Mouse (Mus musculus): ENCODE data around the gene Cdkn1a.
"Not testable (repeated sequence)": the region's sequence is repeated elsewhere in the genome, so short reads cannot be mapped to it uniquely, and the experiment has no call there.

Gene Cdkn1a

DNA sequence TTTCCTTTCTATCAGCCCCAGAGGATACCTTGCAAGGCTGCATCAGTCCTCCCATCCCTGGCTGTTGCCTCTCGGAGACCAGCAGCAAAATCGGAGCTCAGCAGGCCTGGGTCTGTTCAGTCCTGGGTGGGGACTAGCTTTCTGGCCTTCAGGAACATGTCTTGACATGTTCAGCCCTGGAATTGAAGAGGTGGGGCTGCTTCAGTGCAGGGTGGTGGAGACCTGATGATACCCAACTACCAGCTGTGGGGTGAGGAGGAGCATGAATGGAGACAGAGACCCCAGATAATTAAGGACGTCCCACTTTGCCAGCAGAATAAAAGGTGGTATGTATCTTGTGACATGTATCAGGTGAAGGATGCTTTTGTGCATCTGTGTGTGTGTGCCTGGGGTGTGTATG, at the start of gene Cdkn1a:
TSS of gene Cdkn1a (plus strand) at position 201 of the 400 bp plus-strand sequence.
- DNase-seq: no peak

DNA sequence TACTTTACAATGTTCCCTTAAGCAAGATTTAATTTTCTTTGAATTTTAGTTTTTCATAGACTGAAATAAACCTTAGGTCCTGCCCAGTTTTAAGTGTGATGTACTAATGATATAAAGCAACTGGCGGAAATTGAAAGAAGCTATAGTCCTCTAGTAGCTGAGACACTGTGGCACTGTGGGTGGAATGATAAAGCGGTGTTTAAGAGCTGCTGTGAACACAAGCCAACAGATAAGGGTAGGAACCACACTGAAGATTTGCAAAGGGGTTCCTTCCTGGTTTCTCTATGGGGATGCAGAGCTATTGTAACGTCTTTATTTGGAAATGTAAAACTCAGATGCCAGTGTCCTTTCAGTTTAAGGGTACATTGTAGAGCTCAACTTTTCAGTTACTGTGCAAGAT, 49.1 kb upstream of the Cdkn1a start:
- not testable (repeated sequence) for DNase-seq

DNA sequence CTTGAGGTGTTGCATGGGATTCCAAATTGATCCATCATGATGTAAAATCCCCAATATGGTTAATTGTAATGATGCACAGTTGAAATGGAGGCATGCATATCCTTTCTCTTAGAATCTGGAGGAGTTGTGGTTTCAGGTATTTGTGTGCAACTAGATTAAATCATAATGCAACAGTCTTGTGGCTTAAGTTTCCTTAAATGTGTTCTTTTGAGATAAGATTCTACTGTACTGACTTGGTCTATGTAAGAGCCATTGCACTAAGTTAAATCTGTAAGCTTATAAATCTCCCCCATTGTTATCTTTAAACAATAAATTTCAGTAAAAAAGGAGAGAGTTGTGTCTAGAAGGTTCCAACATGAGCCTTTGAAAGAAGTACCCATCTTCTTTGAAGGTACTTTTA, 48.2 kb upstream of the Cdkn1a start:
- no peak for DNase-seq

DNA sequence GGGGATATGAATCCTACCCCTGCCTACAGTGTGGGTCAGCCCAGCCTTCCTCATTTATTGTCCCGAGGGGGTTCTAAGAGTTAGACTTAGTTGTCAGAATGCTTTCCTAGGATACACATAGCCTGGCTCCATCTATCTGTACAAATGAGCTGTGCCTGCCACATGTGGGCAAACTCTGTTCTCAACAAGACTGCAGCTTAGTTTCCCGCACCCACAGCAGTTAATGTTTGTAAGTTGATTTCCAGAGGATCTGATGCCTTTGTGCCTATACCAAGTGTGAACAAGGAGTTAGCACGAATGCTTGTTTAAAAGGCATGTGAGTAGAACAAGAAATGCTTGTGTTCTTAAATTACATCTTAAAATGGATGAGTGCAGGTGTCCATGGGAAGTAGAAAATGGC, 47.2 kb upstream of the Cdkn1a start:
- no peak for DNase-seq

DNA sequence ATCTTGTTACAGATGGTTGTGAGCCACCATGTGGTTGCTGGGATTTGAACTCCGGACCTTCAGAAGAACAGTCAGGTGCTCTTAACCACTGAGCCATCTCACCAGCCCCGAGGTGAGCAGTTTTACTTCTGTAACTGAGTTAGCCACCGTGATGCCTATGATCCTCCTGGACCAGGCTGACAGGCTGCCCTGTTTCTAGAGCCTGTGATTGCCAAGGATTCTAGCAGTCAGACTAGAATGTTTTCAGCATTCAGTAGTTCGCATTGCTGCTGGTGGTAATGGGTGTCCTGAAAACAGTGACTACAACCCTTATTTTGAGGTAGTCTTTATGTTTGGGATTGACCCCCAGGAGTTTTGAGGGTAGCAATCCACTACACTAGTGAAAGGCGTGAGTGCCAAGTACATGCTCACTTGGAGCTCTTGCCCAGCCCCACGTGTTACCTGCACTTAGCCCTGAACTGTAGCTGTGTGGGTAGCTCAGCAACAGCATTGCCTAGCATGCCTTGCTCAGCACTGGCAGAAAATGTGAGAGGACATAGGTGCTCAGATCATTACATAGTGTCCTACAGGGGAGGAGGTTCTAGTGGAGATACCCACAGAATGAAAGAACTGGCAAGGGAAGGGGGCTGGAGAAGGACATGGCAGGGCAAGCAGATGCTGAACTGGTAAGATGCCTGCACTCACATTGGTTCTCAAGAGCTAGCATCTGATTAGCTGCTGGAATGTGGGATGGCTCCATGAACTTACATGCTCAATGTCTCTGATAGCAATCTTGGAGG, 46.4 kb upstream of the Cdkn1a start:
- DNase-seq: no peak

DNA sequence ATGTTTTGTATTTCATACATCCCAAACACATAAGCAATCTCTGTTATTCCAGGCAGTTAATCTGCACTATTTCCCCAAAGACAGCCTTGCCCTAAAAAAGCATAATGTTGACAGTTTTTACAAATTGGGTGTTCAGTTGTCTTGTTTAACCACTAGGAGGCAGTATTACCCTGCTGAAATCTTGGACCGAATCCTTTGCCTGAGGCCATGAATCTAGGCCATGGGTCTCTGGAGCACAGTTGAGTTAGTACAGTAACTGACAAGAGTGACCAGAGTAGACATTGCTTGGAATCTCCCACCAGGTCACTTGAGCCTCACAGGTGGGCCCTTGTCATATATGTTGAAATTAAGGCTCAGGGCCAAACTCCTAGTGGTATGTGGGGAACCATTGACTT, 45.9 kb upstream of the Cdkn1a start:
- DNase-seq: no peak

DNA sequence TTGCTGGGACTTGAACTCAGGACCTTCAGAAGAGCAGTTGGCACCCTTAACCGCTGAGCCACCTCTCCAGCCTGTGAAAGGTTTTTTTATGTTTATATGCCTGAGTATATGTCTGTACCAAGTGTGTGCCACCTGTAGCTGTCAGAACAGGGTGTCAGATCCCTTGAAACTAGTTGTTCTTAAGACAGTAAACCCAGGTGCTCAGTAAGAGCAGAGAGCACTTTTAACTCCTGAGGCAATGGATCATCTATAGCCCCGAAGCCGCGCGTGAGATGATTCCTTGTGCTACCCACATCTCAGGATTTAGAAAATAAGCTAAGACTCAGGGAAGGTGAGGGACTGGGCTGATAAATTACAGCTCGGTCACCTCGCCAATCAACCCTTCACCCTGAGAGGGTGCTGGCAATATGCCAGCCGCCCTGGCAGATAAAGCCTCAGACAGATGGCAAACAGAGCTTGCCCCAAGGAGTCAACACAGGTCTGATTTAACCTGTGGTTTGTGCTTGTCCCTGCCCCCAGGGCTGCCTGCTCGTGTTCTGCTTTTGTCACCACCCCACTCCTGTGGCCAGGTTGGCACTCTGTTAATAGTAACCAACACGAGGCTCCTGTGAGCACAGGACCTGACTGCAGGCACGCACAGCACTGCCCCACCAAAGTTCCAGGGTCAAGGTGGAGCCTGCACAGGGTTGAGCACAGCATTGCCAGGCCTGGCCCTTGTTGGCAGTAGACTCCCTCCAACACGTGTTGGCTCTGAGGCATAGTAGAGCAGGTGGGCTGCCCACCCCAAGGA, 44.8 kb upstream of the Cdkn1a start:
- peak; percentile 79 for DNase-seq

DNA sequence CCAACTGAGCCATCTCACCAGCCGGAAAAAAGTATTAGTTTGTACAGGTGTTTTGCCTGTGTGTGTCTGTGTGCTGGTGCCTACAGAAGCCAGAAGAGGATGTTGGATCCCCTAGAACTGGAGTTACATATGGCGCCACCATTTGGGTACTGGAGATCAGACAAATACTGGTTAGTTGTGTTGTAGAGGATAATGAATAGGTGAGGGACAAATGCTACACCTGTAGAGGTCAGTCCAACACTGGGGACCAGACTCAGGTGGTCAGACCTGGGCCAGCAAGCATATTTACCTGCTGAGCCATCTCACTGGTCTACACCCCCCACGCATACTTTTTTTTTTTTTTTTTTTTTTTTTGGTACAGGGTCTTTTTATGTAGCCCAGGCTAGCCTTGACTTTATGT, 43.9 kb upstream of the Cdkn1a start:
- DNase-seq: no peak

DNA sequence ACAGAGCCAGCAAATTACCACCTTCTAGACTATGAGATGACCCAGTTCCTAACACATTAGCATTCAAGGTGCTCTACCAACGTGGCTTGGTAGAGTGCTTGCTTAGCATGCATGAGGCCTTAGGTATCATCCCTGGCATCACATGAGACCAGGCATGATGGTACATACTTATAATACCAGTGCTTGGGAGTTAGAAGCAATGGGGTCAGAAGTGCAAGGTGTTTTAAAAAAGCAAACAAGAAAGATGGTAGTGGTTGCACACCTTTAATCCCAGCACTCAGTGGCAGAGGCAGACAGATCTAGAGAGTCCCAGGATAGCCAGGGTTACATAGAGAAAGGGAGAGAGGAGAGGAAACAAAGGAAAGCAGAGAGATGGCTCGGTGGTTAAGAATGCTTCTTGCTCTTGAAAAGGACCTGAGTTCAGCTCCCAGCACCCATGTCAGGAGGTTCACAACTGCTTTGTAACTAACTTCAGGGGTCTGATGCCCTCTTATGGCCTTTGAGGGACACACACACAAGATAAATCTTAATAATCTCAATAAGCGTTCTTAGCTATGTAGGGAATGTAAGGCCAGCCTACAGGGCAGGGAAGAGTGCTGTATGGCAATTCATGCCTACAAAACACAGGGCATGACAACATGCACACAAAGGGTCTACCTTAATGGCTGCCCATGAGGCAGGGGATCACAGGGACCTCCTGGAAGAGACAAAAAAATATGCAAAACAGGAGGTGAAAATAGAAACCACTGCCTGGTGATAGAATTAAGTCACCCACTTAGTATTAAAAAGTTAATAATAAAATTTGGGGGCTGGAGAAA, 42.9 kb upstream of the Cdkn1a start:
- DNase-seq: no peak

DNA sequence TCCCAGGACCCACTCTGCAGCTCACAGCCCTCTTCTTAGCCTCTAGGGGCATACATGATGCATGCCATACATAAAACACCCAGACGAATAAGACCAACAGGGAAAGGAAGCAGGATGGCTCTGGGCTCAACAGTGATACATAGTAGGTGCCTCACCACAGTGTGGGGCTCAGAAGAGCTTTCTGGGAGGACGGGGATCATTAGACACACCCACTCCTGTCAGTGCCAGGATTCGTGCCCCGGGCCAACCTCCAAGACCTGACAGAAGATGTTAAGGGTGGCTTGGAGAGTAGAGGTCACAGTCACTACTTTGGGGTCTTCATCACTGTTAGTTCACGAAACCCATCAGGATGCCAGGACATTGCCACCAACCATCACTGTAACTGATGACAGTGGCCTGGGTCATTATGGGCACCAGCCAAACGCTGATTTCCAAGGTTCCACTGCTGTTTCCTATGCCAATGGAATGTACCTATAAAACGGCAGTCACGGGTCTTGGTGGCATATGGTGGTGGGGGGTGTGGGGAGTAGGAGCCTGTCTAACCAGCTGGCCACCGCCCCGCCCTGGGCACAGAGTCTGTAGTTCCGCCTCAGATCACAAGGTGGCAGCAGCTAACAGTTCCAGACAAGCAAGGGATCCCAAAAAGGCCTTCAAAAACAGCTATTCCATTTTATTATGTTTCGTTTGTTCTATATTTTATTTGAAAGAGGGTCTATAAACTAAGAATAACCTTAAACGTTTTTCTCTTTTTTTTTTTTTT, 41.8 kb upstream of the Cdkn1a start:
- DNase-seq: peak; percentile 88

DNA sequence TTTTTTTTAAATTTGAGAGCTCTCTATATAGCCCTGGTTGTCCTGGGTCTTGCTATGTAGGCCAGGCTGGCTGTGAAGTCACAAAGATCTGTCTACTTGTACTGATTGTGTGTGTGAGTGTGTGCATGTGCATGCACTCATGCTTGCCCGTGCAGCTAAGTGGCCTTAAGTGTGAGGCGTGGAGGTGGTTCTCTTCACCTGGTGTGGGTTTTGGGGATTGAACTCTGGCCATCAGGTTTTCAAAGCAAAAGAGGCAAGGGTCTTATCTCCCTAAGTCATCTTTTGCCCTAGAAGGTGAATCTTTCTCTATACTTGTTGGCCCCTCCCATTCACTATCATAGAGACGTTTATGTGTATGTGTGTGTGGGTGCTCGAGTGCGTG, 41.3 kb upstream of the Cdkn1a start:
- no peak for DNase-seq

DNA sequence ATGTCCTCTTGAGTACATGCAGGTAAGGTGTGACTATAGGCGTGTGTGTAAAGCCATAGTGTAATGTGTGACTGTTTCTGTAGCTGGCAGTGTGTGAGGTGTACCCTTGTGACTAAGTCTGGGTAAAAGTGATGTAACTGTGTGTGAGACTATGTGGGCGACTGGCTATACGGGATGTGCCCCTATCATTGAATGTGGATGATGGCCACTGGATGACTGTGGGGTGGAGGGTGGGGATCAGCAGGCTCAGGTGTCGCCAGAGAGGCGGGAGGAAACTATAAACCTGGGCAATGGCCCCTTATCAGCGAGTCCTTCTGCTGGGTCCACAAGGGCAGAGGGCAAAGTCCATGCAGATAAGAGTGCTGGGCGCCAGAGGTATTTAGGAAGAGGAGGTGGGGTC, 40.9 kb upstream of the Cdkn1a start:
- DNase-seq: no peak

DNA sequence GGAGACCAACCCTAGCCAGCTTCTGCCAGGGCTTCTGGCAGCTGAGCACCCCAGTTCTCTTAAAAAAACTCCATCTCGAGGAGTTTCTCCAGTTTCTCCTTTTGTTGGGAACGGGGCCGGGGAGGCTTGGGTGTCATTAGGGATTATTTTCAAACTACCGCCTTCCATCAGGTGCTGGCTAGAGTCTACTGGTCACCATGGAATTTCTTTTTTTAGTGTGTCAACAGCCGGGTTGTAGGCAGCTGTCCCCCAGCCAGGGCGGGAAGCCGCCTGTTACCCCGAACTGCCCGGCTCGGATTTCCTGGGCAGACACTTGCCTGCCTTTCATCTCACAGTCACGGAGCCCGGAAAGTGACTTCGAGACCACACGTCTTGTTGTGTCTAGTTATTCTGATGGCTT, 40.0 kb upstream of the Cdkn1a start:
- DNase-seq: no peak

DNA sequence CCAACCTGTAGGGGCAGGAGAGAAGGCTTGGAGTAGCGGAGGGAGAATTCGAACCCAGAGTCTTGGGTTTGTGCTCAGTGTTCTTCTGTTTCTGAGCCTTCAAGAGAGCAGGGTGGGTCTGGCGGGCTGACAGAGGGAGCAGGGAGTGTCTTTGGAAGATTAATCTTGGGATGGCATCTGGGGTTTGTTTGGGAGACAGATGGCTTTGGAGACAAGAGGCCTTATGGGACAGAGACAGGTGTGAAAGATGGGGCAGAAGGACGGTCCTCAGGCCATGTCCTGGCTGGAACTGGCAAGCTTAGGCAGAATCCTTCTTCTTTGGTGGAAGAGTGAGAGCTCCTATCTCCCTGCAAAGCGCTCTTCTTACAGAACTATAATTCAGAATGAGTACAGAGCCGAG, 37.7 kb upstream of the Cdkn1a start:
- DNase-seq: no peak

DNA sequence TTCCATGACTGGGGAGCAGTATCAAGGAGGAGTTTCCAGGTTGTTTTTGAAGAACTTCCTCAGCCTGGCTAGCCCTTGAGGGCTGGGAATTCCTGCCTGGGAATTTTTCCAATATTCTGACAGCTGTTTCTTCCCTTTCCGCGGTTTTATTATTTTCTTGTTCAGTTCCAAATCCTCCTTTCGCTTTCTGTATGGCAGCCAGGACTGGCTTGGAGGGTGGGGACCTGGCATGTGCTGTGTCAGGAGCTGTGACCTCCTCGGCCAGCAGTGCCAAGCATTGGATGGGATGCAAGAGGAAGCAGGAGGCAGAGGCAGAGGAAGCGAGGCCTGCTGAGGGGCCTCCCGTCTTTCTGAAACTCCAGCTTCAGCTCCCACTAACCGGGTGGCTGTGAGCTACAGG, 36.9 kb upstream of the Cdkn1a start:
- DNase-seq: peak; percentile 46

DNA sequence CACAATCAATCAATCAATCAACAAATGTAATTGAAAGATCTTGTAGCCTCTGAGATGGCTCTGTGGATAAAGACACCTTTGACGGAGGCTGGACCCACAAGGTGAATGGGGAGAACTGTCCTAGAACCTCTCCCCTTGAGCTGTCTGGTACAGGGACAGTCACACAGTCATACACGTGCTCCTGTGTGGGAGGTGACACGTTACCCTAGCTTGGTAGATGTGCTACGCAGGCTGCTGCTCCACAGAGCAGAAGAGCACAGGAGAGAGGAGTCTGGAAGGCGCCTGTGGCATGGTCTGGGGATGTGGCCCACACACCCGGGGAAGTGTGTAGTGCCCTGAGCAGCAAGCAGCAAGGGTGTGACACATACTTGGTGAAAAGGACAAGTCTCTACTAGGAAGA, 36.3 kb upstream of the Cdkn1a start:
- no peak for DNase-seq

DNA sequence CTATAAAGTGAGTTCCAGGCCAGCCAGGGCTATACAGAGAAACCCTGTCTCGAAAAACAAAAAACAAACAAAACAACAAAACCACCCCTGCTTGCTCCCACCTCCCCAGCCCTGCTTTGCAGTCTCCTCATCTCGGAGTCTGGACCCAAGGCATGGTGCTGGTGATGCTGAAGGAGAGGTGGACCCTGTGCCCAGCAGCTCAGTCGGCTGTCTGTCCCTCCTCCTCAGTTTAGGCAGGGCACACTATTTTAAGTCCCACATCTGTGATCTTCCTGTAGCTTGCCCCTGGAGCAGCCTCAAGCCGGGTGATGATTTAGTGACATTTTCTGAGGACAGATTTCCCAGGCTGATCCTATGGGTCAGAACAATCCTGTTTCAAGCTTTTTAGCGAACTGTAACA, 35.2 kb upstream of the Cdkn1a start:
- DNase-seq: no peak

DNA sequence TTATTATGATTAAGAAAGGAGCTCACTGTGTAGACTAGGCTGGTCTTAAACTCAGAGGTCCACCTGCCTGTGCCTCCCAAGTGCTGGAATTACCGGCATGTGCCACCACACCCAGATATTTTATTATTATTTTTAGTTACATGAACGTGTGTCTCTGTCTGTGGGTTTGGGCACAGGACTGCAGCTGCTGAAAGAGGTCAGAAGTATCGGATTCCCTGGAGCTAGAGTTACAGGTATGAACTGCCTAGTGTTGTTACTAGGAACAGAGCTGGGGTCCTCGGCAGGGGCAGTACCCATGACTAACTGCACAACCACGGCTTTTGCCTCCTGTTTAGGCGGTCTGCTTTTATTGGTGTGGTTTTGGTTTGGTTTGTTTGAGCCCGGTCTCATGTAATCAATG, 34.6 kb upstream of the Cdkn1a start:
- no peak for DNase-seq

DNA sequence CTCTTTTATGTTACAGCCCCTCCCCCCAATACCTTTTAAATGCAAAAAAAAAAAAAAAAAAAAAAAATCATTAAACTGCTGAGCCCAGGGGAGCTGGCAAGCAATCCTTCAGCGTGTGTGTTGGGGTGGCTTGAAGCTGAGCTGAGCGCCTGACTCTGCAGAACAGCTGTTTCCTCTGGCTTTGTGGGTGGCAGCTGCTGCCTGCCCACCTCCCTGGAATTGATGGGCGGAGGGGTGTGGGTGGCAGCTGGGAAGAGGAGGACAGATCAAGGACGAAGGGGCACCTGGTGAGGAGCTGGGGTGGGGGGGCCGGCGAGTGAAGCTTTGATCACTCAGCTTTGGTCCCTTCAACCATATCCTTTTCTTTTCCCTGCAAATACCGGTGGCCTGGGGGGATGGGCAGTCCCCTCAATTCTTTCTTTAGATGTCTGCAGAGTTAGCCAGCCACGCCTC, 34.1 kb upstream of the Cdkn1a start:
- DNase-seq: no peak

DNA sequence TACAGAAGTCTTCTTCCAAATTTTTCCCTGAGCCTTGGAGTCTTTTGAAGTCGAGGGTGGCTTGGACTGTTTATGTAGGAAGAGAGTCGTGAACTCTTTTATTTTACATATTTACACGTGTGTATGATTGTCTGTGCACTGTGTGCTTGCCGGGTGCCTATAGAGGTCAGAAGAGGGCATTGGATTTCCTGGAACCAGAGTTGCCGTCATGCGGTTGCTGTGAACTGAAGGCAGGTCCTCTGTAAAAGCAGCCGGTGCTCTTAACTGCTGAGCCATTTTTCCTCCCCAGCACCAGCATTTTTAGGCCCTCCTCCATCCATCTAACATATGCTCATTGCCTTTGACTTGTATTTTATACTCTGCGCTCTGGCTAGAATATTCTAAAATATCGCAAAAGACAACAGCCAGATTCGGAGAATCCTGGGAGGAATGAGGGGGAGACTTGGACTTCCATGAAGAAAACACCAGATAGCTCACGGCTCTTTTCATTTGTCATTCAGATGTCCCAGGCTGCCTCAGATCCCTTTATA, 33.4 kb upstream of the Cdkn1a start:
- no peak for DNase-seq

DNA sequence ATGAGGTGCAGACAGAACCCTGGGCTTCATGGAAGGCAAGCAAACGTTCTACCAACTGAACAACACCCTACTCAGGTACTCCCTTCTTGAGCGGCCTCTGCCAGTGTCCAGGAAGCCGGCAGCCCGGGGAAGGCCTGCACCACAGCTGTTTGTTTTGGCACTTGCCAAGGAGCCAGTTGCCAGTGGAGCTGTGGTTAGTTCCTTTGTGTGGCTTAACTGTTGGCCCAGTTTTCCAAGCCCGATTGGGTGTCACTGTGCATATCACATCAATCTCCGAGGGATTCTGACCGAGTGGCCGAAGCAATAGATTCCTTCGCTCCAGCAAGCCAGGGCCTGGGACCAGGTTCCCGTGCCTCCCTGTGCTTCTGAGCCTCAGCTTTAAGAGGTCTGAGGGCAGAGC, 32.8 kb upstream of the Cdkn1a start:
- DNase-seq: peak; percentile 46

DNA sequence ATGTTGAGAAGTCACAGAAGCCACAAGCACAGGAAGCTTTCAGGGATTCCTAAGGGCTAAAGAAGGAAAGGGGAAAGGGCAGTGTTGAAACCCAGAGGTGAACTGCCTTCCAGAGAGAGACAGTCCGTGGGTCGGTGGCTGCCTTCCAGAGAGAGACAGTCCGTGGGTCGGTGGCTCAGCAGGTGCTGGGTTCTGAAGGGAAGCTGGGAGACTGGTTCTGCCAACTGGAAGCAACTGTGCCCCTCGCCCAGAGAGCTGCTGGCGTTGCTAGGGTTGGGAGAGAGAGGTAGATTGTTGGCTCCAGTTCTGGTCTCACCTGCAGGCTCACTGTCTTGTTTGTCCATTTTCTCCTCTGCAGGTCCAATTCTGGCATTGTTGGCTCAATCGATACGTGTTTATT, 32.3 kb upstream of the Cdkn1a start:
- no peak for DNase-seq

DNA sequence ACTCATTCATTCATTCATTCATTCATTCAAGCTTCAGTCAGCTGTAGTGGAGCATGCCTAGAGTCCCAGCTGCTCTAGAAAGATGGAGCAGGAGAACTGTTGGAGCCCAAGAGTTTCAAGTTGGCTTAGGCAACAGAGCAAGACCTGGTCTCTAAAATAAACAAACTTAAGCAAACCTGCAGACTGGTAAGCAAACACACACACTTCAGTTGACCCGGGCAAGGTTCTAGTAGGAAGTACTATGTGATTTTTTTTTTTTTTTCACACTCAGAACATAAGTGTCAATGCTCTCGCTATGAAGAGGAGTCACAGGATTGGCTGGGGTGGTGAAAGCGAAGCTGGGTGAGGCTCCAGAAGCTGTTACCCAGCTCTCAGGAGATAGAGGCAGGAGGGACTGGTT, 31.2 kb upstream of the Cdkn1a start:
- DNase-seq: no peak

Measured in kidney, adult 18-20 months (tissue).